ENCODE assay signal across 28 mouse cellular contexts in the genomic region with DNA sequence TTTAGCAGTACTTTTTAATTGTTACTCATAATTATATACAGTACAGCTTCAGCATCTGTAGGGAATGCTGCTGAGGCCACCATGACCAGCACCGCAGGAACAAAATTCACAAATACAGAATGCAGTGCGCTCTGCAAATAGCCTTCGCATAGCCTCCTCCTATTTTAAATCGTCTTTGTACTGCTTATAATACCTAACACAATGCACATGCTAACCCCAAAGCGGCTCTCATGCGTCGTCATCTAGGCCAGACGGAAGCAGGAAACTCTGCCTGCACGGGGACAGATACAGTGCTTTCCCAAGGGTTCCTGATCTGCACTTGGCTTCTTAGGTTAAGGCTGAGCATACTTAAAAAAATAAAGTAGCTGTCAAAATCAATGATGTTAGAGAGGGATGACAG.
"Had no signal": no experiment of that assay in that cellular context is flagged by ENCODE, and none has a peak within 500 bp of the region (broad histone marks: within the 10 kb centered on the region; RNA-seq: fewer than 3 reads in every experiment).

No protein-coding gene starts in this region.

- H3K4me3 ChIP-seq: gastrocnemius, adult 2 months; heart, adult 2 months; heart, embryonic 13.5 days; heart, embryonic 15.5 days; hindbrain, embryonic 10.5 days; hindbrain, embryonic 12.5 days; intestine, embryonic 15.5 days; left cerebral cortex, adult 2 months; limb, embryonic 10.5 days; limb, embryonic 12.5 days had no signal

- H3K9ac ChIP-seq: heart, embryonic 13.5 days; heart, embryonic 15.5 days; hindbrain, embryonic 12.5 days; hindbrain, embryonic 14.5 days; intestine, embryonic 15.5 days; limb, embryonic 12.5 days; liver, embryonic 14.5 days had no signal

- H3K27ac ChIP-seq: gastrocnemius, adult 2 months; heart, adult 2 months; heart, embryonic 13.5 days; heart, embryonic 15.5 days; hindbrain, embryonic 10.5 days; hindbrain, embryonic 12.5 days; hindbrain, embryonic 14.5 days; intestine, embryonic 15.5 days; kidney, postnatal 0 days; left cerebral cortex, adult 2 months; limb, embryonic 10.5 days; limb, embryonic 12.5 days; liver, embryonic 14.5 days had no signal

- H3K4me2 ChIP-seq: heart, embryonic 11.5 days; heart, embryonic 13.5 days; heart, embryonic 15.5 days; hindbrain, embryonic 12.5 days; hindbrain, embryonic 14.5 days; intestine, embryonic 15.5 days; limb, embryonic 12.5 days had no signal

- ATAC-seq: hindbrain, embryonic 16.5 days; inflammation-experienced regulatory T-cells, adult 6 months; intestine, embryonic 15.5 days; intestine, postnatal 0 days had no signal

- DNase-seq: gastrocnemius, adult 2 months; gastrocnemius, postnatal 10 days; gastrocnemius, postnatal 25 days; heart, adult 2 months; heart, postnatal 14 days; heart, postnatal 4 days; kidney, adult 18-20 months; kidney, adult 8-10 months; kidney, postnatal 14 days; kidney, postnatal 36 days; layer of hippocampus, adult 9-11 months; layer of hippocampus, postnatal 36 days; liver had no signal

- H3K9me3 ChIP-seq: heart, embryonic 13.5 days; heart, embryonic 15.5 days; hindbrain, embryonic 10.5 days; hindbrain, embryonic 12.5 days; intestine, embryonic 15.5 days; limb, embryonic 10.5 days; limb, embryonic 12.5 days had no signal

- H3K27me3 ChIP-seq: heart, embryonic 13.5 days; heart, embryonic 15.5 days; hindbrain, embryonic 12.5 days; intestine, embryonic 15.5 days; limb, embryonic 12.5 days had no signal

- H3K4me1 ChIP-seq: hindbrain, embryonic 12.5 days; intestine, embryonic 15.5 days; limb, embryonic 10.5 days; limb, embryonic 12.5 days had no signal
